Mouse (Mus musculus) liver, embryonic 16.5 days (tissue): ENCODE measurements around the gene Pibf1. TPM values are rescaled to one million over a fixed set of nuclear protein-coding genes. Genes with fewer than 3 reads are reported as not detected.

ENCODE experiments used
- ATAC-seq: fragments of 200-750 bp; cut with Nextera tagmentation; 2 replicates; pipeline ENCODE4 v1.8.0; 2017; ENCODE audit warnings: low read depth, mild to moderate bottlenecking, moderate number of reproducible peaks, moderate library complexity
- H3K27ac ChIP-seq: fragments of 300-500 bp; sonication (generic); 2 replicates; pipeline ENCODE4 v1.5.1; 2014; ENCODE audit warnings: mild to moderate bottlenecking, low read length
- H3K27me3 ChIP-seq: fragments of 300-500 bp; sonication (generic); 2 replicates; pipeline ENCODE4 v1.6.1; 2014; ENCODE audit warnings: low read depth, low read length, mixed read lengths; ENCODE audit not compliant: control insufficient read depth, insufficient read depth
- H3K36me3 ChIP-seq: fragments of 300-500 bp; sonication (generic); 2 replicates; pipeline ENCODE4 v1.6.1; 2014; ENCODE audit warnings: mild to moderate bottlenecking; ENCODE audit not compliant: control insufficient read depth, insufficient read depth
- H3K4me1 ChIP-seq: fragments of 300-500 bp; sonication (generic); 2 replicates; pipeline ENCODE4 v1.6.1; 2014; ENCODE audit warnings: low read depth, low read length, mixed read lengths; ENCODE audit not compliant: control insufficient read depth
- H3K4me2 ChIP-seq: fragments of 300-500 bp; sonication (generic); 2 replicates; pipeline ENCODE4 v1.6.1; 2014; ENCODE audit warnings: low read depth, low read length, mixed read lengths
- H3K4me3 ChIP-seq: fragments of 300-500 bp; sonication (generic); 2 replicates; pipeline ENCODE4 v1.5.1; 2014; ENCODE audit warnings: low read depth, mild to moderate bottlenecking, low read length
- H3K9ac ChIP-seq: fragments of 300-500 bp; sonication (generic); 2 replicates; pipeline ENCODE4 v1.6.1; 2014; ENCODE audit warnings: low read depth, low read length
- H3K9me3 ChIP-seq: fragments of 300-500 bp; sonication (generic); replicated peaks from 2 replicates; pipeline ENCODE4 v1.6.1; 2016; ENCODE audit warnings: low read length; ENCODE audit not compliant: control insufficient read depth
- WGBS: fragments of 180-500 bp; shearing (Covaris S2); extraction: QIAGEN DNeasy Blood & Tissue Kit; methylation state at CpG from one replicate; pipeline ENCODE4 v1.1.7; 2014; ENCODE audit not compliant: insufficient replicate concordance; 5-methylcytosine and 5-hydroxymethylcytosine counted together
- polyA plus RNA-seq: library from polyadenylated mRNA; unstranded; fragments of >200 nt; fragmentation: Nextera tagmentation; extraction: Ambion mirVana; gene quantifications from 2 replicates; pipeline ENCODE4 v1.2.1, GENCODE M21; 2015

Gene Pibf1
- polyA plus RNA-seq, 1 experiment from 2014 or later: 5.1 TPM

DNA sequence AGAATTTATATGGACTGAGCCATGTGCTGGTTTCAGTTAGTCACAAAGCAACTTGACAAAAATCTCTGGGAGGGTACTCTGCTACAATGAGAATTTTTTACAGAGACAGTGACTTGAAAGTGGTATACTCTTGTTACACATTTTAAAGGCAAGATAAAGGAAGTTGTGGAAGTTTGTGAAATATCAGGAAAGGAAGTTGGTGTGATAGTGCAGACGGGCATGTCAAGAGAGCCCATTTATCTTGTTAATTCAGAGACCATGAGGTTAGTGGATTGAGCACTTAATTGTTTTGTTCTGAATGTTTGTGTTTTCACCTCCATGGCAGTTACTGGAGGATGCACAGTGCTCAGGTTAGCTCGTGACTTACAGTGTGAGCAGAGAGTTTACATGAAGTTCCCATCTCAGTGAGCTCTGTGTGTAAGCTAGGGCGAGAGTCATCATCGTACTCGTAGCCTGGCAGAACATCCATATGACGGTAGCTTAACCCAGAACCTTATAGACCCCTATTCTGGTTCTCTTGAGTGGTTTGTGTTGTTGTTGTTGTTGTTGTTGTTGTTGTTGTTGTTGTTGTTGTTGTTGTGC lies 5.4 kb downstream of the Pibf1 start:
- H3K27me3 ChIP-seq: no peaks in the 10 kb centered on the region
- no peak overlapping the region for H3K9ac ChIP-seq
- H3K9me3 ChIP-seq: no peaks in the 10 kb centered on the region
- no peak overlapping the region for H3K4me2 ChIP-seq
- no peak overlapping the region for H3K4me3 ChIP-seq
- peaks cover 4% of the 10 kb centered on the region; the same call in 1 of the 2 replicates for H3K4me1 ChIP-seq
- WGBS: 65% methylated on average over 6 of the region's 6 CpGs
- ATAC-seq: no peak
- no peaks in the 10 kb centered on the region; the same call in 1 of the 2 replicates for H3K36me3 ChIP-seq
- H3K27ac ChIP-seq: no peak overlapping the region

GRCm38 (mm10) chr14:99106671-99107070 lies 7.4 kb downstream of the Pibf1 start:
- H3K36me3 ChIP-seq: no peaks in the 10 kb centered on the region; the same call in 1 of the 2 replicates
- no peak for ATAC-seq
- no peaks in the 10 kb centered on the region for H3K9me3 ChIP-seq
- no peaks in the 10 kb centered on the region for H3K4me1 ChIP-seq
- no peak overlapping the region for H3K4me3 ChIP-seq
- no peak overlapping the region for H3K9ac ChIP-seq
- H3K27ac ChIP-seq: no peak overlapping the region
- H3K4me2 ChIP-seq: no peak overlapping the region
- H3K27me3 ChIP-seq: no peaks in the 10 kb centered on the region
- 75% methylated on average over 2 of the region's 2 CpGs for WGBS

- no peak for ATAC-seq
- Histone ChIP-seq H3K36me3 (no peaks in the 10 kb centered on the region; the same call in 1 of the 2 replicates), H3K4me1 (no peaks in the 10 kb centered on the region), H3K27me3 (no peaks in the 10 kb centered on the region), H3K9ac (no peak overlapping the region), H3K27ac (no peak overlapping the region), H3K9me3 (no peaks in the 10 kb centered on the region), H3K4me3 (no peak overlapping the region), H3K4me2 (no peak overlapping the region)
- 56% methylated on average over 2 of the region's 2 CpGs for WGBS
These were observed 8.5 kb downstream of the Pibf1 start for GRCm38 (mm10) chr14:99107631-99108187.

- Histone ChIP-seq H3K4me1 (no peaks in the 10 kb centered on the region), H3K27ac (no peak overlapping the region), H3K9ac (no peak overlapping the region), H3K4me3 (no peak overlapping the region), H3K4me2 (no peak overlapping the region), H3K27me3 (no peaks in the 10 kb centered on the region), H3K36me3 (no peaks in the 10 kb centered on the region; the same call in 1 of the 2 replicates), H3K9me3 (no peaks in the 10 kb centered on the region)
- peak; percentile 27; the same call in 1 of the 2 replicates for ATAC-seq
- 50% methylated on average over 6 of the region's 6 CpGs for WGBS
These were observed 9.5 kb downstream of the Pibf1 start for GRCm38 (mm10) chr14:99108762-99109161.

DNA sequence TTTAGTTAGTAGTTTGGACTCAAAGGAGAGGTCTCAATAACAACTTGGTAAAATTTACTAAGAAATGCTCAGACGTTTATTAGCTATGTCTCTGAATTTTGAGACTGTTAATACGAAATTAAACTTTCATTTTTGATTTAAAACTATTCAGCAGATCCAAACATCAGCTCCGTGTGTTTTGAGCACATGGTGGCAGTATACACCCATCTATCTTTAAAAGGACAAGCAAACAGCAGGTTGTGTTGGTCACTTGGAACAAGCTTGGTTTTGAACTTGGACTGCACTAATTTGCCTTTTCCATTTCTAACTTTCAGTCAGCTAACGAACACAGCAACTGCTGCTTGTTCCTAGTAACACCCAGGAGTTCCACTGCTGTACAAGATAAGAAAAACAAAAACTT lies 18.4 kb downstream of the Pibf1 start:
- H3K27ac ChIP-seq: no peak overlapping the region
- no peaks in the 10 kb centered on the region for H3K9me3 ChIP-seq
- H3K4me1 ChIP-seq: no peaks in the 10 kb centered on the region
- 0 out of 2 replicates have a peak, but pooled peaks cover 4% of the 10 kb centered on the region for H3K36me3 ChIP-seq
- no peak overlapping the region for H3K4me2 ChIP-seq
- no peak overlapping the region for H3K4me3 ChIP-seq
- H3K27me3 ChIP-seq: no peaks in the 10 kb centered on the region
- ATAC-seq: no peak
- H3K9ac ChIP-seq: no peak overlapping the region
- 52% methylated on average over 4 of the region's 4 CpGs for WGBS

GRCm38 (mm10) chr14:99121584-99122339 lies 22.5 kb downstream of the Pibf1 start:
- H3K4me2 ChIP-seq: no peak overlapping the region
- no peak for ATAC-seq
- no peaks in the 10 kb centered on the region for H3K9me3 ChIP-seq
- H3K27ac ChIP-seq: no peak overlapping the region
- no peaks in the 10 kb centered on the region for H3K27me3 ChIP-seq
- no peak overlapping the region for H3K9ac ChIP-seq
- no peak overlapping the region for H3K4me3 ChIP-seq
- no peaks in the 10 kb centered on the region for H3K4me1 ChIP-seq
- 0 out of 2 replicates have a peak, but pooled peaks cover 4% of the 10 kb centered on the region for H3K36me3 ChIP-seq
- 79% methylated on average over 11 of the region's 11 CpGs for WGBS

DNA sequence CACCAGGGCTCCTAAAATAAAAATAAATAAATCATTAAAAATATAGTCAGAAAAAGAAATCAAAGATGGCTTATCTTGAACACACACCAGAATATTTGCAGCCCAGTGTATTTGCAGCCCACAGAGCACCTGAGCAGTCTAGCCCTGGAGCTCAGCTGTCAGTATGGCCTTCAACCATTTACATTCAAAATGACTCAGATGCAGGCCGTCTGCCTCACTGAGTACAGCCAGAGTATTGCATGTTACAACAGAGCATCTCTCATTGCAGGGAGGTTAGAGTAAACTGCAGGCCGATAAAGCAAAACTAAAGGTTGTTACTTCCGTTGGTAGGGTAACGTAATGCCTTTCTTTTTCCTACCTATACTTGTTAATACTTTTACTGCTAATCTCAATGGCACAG lies 24.9 kb downstream of the Pibf1 start:
- no peak overlapping the region for H3K4me2 ChIP-seq
- no peaks in the 10 kb centered on the region for H3K9me3 ChIP-seq
- ATAC-seq: no peak
- 88% methylated on average over 4 of the region's 4 CpGs for WGBS
- no peaks in the 10 kb centered on the region for H3K27me3 ChIP-seq
- no peaks in the 10 kb centered on the region for H3K36me3 ChIP-seq
- no peak overlapping the region for H3K27ac ChIP-seq
- no peak overlapping the region for H3K9ac ChIP-seq
- H3K4me3 ChIP-seq: no peak overlapping the region
- H3K4me1 ChIP-seq: no peaks in the 10 kb centered on the region

DNA sequence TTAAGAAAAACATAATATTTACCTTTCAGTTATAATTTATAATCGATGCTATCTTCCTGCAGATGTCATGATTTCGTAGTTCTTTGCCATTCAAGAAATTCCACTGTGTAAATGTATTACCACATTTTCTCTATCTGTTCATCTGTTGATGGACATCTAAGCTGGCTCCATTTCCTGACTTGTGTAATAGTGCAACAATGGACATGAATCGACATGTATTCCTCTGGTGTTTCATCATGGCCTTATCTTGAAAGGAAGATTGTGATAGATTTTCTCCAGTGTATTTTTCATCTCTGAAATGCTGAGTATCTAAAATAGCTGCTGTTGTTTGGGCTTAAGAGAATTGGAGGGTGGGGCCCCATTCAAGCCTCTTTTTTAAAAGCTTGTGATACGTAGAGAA lies 27.5 kb downstream of the Pibf1 start:
- H3K4me2 ChIP-seq: no peak overlapping the region
- no peaks in the 10 kb centered on the region for H3K9me3 ChIP-seq
- H3K27ac ChIP-seq: no peak overlapping the region
- 68% methylated on average over 4 of the region's 4 CpGs for WGBS
- no peak overlapping the region for H3K4me3 ChIP-seq
- ATAC-seq: no peak
- H3K9ac ChIP-seq: no peak overlapping the region
- H3K27me3 ChIP-seq: no peaks in the 10 kb centered on the region
- no peaks in the 10 kb centered on the region for H3K4me1 ChIP-seq
- H3K36me3 ChIP-seq: no peaks in the 10 kb centered on the region

- Histone ChIP-seq H3K27me3 (no peaks in the 10 kb centered on the region), H3K27ac (no peak overlapping the region), H3K9ac (no peak overlapping the region), H3K4me3 (no peak overlapping the region), H3K9me3 (no peaks in the 10 kb centered on the region), H3K4me2 (no peak overlapping the region), H3K36me3 (no peaks in the 10 kb centered on the region), H3K4me1 (no peaks in the 10 kb centered on the region)
- 39% methylated on average over 1 of the region's 1 CpGs for WGBS
- no peak for ATAC-seq
These were observed 28.3 kb downstream of the Pibf1 start for GRCm38 (mm10) chr14:99127509-99127908.
